ENCODE assay signal across 9 mouse cellular contexts in the genomic region with DNA sequence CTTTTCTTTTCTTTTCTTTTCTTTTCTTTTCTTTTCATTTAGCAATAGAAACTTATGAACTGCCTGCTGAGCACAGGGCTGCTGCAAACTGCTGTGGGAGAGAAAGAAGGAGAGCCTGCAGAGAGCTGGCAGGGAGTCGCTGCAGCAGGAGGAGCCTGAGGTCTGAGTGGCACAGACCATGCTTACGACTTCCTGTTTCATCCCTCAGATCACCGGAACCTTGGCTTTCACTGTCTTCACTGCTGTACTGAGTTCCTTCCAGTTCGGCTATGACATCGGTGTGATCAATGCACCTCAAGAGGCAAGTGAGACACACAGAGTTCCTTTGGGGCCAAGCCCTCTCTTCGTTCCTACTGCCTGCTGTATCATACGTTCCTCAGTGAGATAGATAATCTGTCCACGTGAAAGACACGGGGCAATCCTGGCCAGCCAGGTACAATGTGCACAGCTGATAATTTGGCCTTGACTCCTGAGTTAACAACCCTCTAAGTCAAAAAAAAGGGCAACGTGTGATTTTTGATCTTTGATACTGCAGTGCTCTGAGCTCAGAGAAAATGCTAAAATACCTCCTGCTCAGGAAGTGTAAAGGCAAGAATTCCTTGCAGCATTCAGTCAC. TPM values are rescaled to one million over a fixed set of nuclear protein-coding genes. Genes with fewer than 3 reads are reported as not detected.
DNase-seq lines count a peak whose midpoint lies in the region; ATAC-seq lines count a peak whose summit lies in the region.
"Had no signal": no experiment of that assay in that cellular context is flagged by ENCODE, and none has a peak within 500 bp of the region (broad histone marks: within the 10 kb centered on the region; RNA-seq: fewer than 3 reads in every experiment).

No protein-coding gene starts in this region.

- peak; percentile 13 for DNase-seq in thymus, postnatal 14 days
- DNase-seq in thymus, adult 18-20 months: no peak
- peak; percentile 65 to 74 for DNase-seq in kidney, postnatal 25 days
- DNase-seq in spleen, postnatal 4 days (ENCODE audit: low spot score in 2 of 2): no peak
- no peak for DNase-seq in cerebellum, adult 8-10 months
- DNase-seq in MN1 (ENCODE audit: low spot score): no peak
- DNase-seq: right cerebral cortex, postnatal 25 days had no signal

- peak; percentile 79 for ATAC-seq in granulocyte monocyte progenitor cell, adult 5-6 weeks (replicated peaks; ENCODE audit: poor library complexity, severe bottlenecking)

RNA-seq across cellular contexts. Expression of a gene that starts 7.9 kb away (rescaled TPM):
- not detected in 2 replicates for total RNA-seq in granulocyte monocyte progenitor cell, adult 5-6 weeks (2014; fragmentation: Nextera tagmentation)
- total RNA-seq in granulocyte monocyte progenitor cell, adult 5-6 weeks (2017): 0.05 TPM in 1 of 2 replicates, not detected in the other
- total RNA-seq: left cerebral cortex, adult 2 months had no signal

Comparison
In these comparisons a context has a peak if more than half of its experiments do, and no peak if none do; other contexts are left out.
1. DNase-seq: peak in thymus, postnatal 14 days (single experiment) and kidney, postnatal 25 days (2 of 2); none in thymus, adult 18-20 months (0 of 2), spleen, postnatal 4 days (0 of 2), cerebellum, adult 8-10 months (single experiment) and MN1 (single experiment).